Mouse (Mus musculus): ENCODE results near the gene Obscn. TPM values are rescaled to one million over a fixed set of nuclear protein-coding genes. Genes with fewer than 3 reads are reported as not detected.

Gene Obscn
- polyA plus RNA-seq, 1 experiment: 6.2 TPM

GRCm38 (mm10) chr11:58993091-58993670, 143.0 kb downstream of the Obscn start:
- Histone ChIP-seq H3K4me3 (ENCODE audit: insufficient read depth, low read depth, low read length) (no peak overlapping the region), H3K36me3 (ENCODE audit: control insufficient read depth, insufficient read depth, low read length) (peaks cover 4% of the 10 kb centered on the region; the same call in 1 of the 2 replicates), H3K4me1 (ENCODE audit: control insufficient read depth, insufficient read depth, low read length) (no peaks in the 10 kb centered on the region; the same call in 1 of the 2 replicates), H3K27me3 (replicated peaks; ENCODE audit: control insufficient read depth, insufficient read depth, low read length) (no peaks in the 10 kb centered on the region), H3K27ac (ENCODE audit: insufficient read depth, low read depth, low read length) (no peak overlapping the region)
- no peak for DNase-seq
- no peak for TF ChIP-seq CTCF (conservative IDR thresholded peaks at IDR 0.05; ENCODE audit: insufficient read depth, insufficient read length, low read depth, low read length)
- no peak for TF ChIP-seq POLR2A (IDR thresholded peaks at IDR 0.05; ENCODE audit: low read depth, low read length)
- whole genome bisulfite sequencing: 73% methylated on average over 6 of the region's 6 CpGs

GRCm38 (mm10) chr11:58991911-58992310, 144.3 kb downstream of the Obscn start:
- WGBS: 79% methylated on average over 3 of the region's 3 CpGs
- TF ChIP-seq CTCF (conservative IDR thresholded peaks at IDR 0.05; ENCODE audit: insufficient read depth, insufficient read length, low read depth, low read length) (no peak), POLR2A (IDR thresholded peaks at IDR 0.05; ENCODE audit: low read depth, low read length) (no peak)
- peaks cover 4% of the 10 kb centered on the region for H3K36me3 ChIP-seq (ENCODE audit: control insufficient read depth, insufficient read depth, low read length)

GRCm38 (mm10) chr11:58990794-58991193, 145.4 kb downstream of the Obscn start:
- no peak for DNase-seq
- WGBS: 78% methylated on average over 9 of the region's 9 CpGs
- no peaks in the 10 kb centered on the region; the same call in 1 of the 2 replicates for H3K4me1 ChIP-seq (ENCODE audit: control insufficient read depth, insufficient read depth, low read length)
- H3K36me3 ChIP-seq (ENCODE audit: control insufficient read depth, insufficient read depth, low read length): peaks cover 4% of the 10 kb centered on the region
- H3K27ac ChIP-seq (ENCODE audit: insufficient read depth, low read depth, low read length): no peak overlapping the region
- TF ChIP-seq CTCF (conservative IDR thresholded peaks at IDR 0.05; ENCODE audit: insufficient read depth, insufficient read length, low read depth, low read length) (no peak), POLR2A (IDR thresholded peaks at IDR 0.05; ENCODE audit: low read depth, low read length) (no peak)
- H3K27me3 ChIP-seq (replicated peaks; ENCODE audit: control insufficient read depth, insufficient read depth, low read length): no peaks in the 10 kb centered on the region
- no peak overlapping the region for H3K4me3 ChIP-seq (ENCODE audit: insufficient read depth, low read depth, low read length)

More at GRCm38 (mm10) chr11:58991911-58992310, 144.3 kb downstream of the Obscn start:
- Histone ChIP-seq H3K27ac (ENCODE audit: insufficient read depth, low read depth, low read length) (no peak overlapping the region), H3K27me3 (replicated peaks; ENCODE audit: control insufficient read depth, insufficient read depth, low read length) (no peaks in the 10 kb centered on the region), H3K4me1 (ENCODE audit: control insufficient read depth, insufficient read depth, low read length) (no peaks in the 10 kb centered on the region; the same call in 1 of the 2 replicates), H3K4me3 (ENCODE audit: insufficient read depth, low read depth, low read length) (no peak overlapping the region)
- DNase-seq: no peak

- TF ChIP-seq POLR2A (IDR thresholded peaks at IDR 0.05; ENCODE audit: low read depth, low read length): no peak
- no peak for TF ChIP-seq CTCF (conservative IDR thresholded peaks at IDR 0.05; ENCODE audit: insufficient read depth, insufficient read length, low read depth, low read length)
- no peak for DNase-seq
- Histone ChIP-seq H3K4me3 (ENCODE audit: insufficient read depth, low read depth, low read length) (no peak overlapping the region), H3K27me3 (replicated peaks; ENCODE audit: control insufficient read depth, insufficient read depth, low read length) (no peaks in the 10 kb centered on the region), H3K36me3 (ENCODE audit: control insufficient read depth, insufficient read depth, low read length) (peaks cover 4% of the 10 kb centered on the region), H3K27ac (ENCODE audit: insufficient read depth, low read depth, low read length) (no peak overlapping the region), H3K4me1 (ENCODE audit: control insufficient read depth, insufficient read depth, low read length) (no peaks in the 10 kb centered on the region; the same call in 1 of the 2 replicates)
- WGBS: 86% methylated on average over 17 of the region's 17 CpGs
Measured at GRCm38 (mm10) chr11:58990141-58990540, 146.1 kb downstream of the Obscn start.

GRCm38 (mm10) chr11:58989166-58989565, 147.0 kb downstream of the Obscn start:
- 89% methylated on average over 4 of the region's 4 CpGs for WGBS
- no peak for DNase-seq
- no peak overlapping the region for H3K4me3 ChIP-seq (ENCODE audit: insufficient read depth, low read depth, low read length)
- H3K27me3 ChIP-seq (replicated peaks; ENCODE audit: control insufficient read depth, insufficient read depth, low read length): no peaks in the 10 kb centered on the region
- peaks cover 4% of the 10 kb centered on the region for H3K36me3 ChIP-seq (ENCODE audit: control insufficient read depth, insufficient read depth, low read length)
- H3K4me1 ChIP-seq (ENCODE audit: control insufficient read depth, insufficient read depth, low read length): no peaks in the 10 kb centered on the region
- TF ChIP-seq CTCF (conservative IDR thresholded peaks at IDR 0.05; ENCODE audit: insufficient read depth, insufficient read length, low read depth, low read length) (no peak), POLR2A (IDR thresholded peaks at IDR 0.05; ENCODE audit: low read depth, low read length) (no peak)
- no peak overlapping the region for H3K27ac ChIP-seq (ENCODE audit: insufficient read depth, low read depth, low read length)

DNA sequence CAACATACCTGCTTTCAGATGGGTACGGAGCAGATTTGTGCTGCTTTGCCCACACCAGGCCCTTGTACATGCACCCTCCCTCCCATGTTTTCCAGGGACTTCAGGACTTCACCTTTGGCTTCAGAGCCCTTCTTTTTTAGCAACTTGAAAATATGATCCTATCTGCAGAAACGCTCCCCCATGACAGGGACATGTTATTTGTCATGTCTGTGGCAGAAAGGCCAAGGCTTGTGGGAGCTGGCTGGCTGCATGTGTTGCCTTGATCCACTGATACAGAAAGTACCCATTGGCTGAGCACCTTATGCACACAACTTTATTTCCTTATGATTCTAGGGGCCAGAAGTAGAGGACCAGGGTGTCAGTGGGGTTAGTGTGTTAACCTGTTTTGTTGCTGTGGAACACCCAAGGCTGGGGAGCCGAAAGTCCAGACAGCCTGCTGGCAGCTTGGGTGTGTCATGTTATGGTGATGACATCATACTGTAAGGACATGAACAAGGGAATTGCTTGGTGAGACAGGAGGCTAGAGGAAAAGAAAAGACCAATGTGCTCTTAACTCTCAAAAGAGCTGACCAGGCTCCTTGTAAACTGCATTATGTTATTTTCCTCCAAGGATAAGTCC, 150.8 kb downstream of the Obscn start:
- H3K27me3 ChIP-seq (replicated peaks; ENCODE audit: control insufficient read depth, insufficient read depth, low read length): no peaks in the 10 kb centered on the region
- peaks cover 6% of the 10 kb centered on the region; the same call in 1 of the 2 replicates for H3K4me1 ChIP-seq (ENCODE audit: control insufficient read depth, insufficient read depth, low read length)
- DNase-seq: no peak
- TF ChIP-seq CTCF (conservative IDR thresholded peaks at IDR 0.05; ENCODE audit: insufficient read depth, insufficient read length, low read depth, low read length) (no peak), POLR2A (IDR thresholded peaks at IDR 0.05; ENCODE audit: low read depth, low read length) (no peak)
- H3K27ac ChIP-seq (ENCODE audit: insufficient read depth, low read depth, low read length): no peak overlapping the region
- 84% methylated on average over 3 of the region's 3 CpGs for WGBS
- peaks cover 4% of the 10 kb centered on the region for H3K36me3 ChIP-seq (ENCODE audit: control insufficient read depth, insufficient read depth, low read length)
- H3K4me3 ChIP-seq (ENCODE audit: insufficient read depth, low read depth, low read length): no peak overlapping the region

GRCm38 (mm10) chr11:58984657-58985056, 151.5 kb downstream of the Obscn start:
- Histone ChIP-seq H3K27me3 (replicated peaks; ENCODE audit: control insufficient read depth, insufficient read depth, low read length) (no peaks in the 10 kb centered on the region), H3K4me3 (ENCODE audit: insufficient read depth, low read depth, low read length) (no peak overlapping the region), H3K4me1 (ENCODE audit: control insufficient read depth, insufficient read depth, low read length) (peaks cover 13% of the 10 kb centered on the region; the same call in 1 of the 2 replicates), H3K27ac (ENCODE audit: insufficient read depth, low read depth, low read length) (no peak overlapping the region), H3K36me3 (ENCODE audit: control insufficient read depth, insufficient read depth, low read length) (peaks cover 4% of the 10 kb centered on the region)
- no peak for DNase-seq
- WGBS: 97% methylated on average over 7 of the region's 7 CpGs
- no peak for TF ChIP-seq CTCF (conservative IDR thresholded peaks at IDR 0.05; ENCODE audit: insufficient read depth, insufficient read length, low read depth, low read length)
- TF ChIP-seq POLR2A (IDR thresholded peaks at IDR 0.05; ENCODE audit: low read depth, low read length): no peak
